Mouse (Mus musculus) testis, adult 2 months (tissue): Measurements from ENCODE around the gene Filip1. TPM values are rescaled to one million over a fixed set of nuclear protein-coding genes. Genes with fewer than 3 reads are reported as not detected.
A peak's percentile ranks its signal among the peaks of the same experiment; 100 is the strongest.

Experiments
- H3K27ac ChIP-seq: fragments of 200-500 bp; 2 replicates; pipeline ENCODE4 v1.5.1; 2012; ENCODE audit warnings: low read depth, low read length; ENCODE audit not compliant: control insufficient read depth, insufficient read depth
- H3K27me3 ChIP-seq: fragments of 200-500 bp; 2 replicates; pipeline ENCODE4 v1.6.1; 2012; ENCODE audit warnings: mild to moderate bottlenecking, low read length, moderate library complexity; ENCODE audit not compliant: control insufficient read depth, insufficient read depth
- H3K36me3 ChIP-seq: fragments of 200-500 bp; 2 replicates; pipeline ENCODE4 v1.6.1; 2012; ENCODE audit warnings: mild to moderate bottlenecking, low read length; ENCODE audit not compliant: control insufficient read depth, insufficient read depth
- H3K4me1 ChIP-seq: fragments of 200-500 bp; 2 replicates; pipeline ENCODE4 v1.6.1; 2012; ENCODE audit warnings: low read length; ENCODE audit not compliant: control insufficient read depth, insufficient read depth
- H3K4me3 ChIP-seq: fragments of 200-500 bp; 2 replicates; pipeline ENCODE4 v1.5.1; 2012; ENCODE audit warnings: low read depth, mild to moderate bottlenecking, low read length, moderate library complexity, mixed read lengths; ENCODE audit not compliant: control insufficient read depth
- CTCF ChIP-seq: fragments of 200-500 bp; IDR thresholded peaks from 2 replicates; pipeline ENCODE4 v1.5.1; 2012; ENCODE audit warnings: low read depth, mild to moderate bottlenecking, inconsistent platforms, low read length, moderate library complexity; ENCODE audit not compliant: control insufficient read depth, insufficient read depth, insufficient replicate concordance
- POLR2A ChIP-seq: fragments of 200-500 bp; IDR thresholded peaks from 2 replicates; pipeline ENCODE4 v1.6.1; 2012; ENCODE audit warnings: low read depth, mild to moderate bottlenecking, inconsistent platforms, low read length, moderate library complexity; ENCODE audit not compliant: control insufficient read depth
- polyA plus RNA-seq: library from polyadenylated mRNA; depleted of rRNA; stranded (reverse); fragments of >200 nt; gene quantifications from 2 replicates; pipeline ENCODE4 v1.2.3, GENCODE M21; 2012

The Filip1 gene
- polyA plus RNA-seq, 1 experiment = 6.8 TPM

GRCm38 (mm10) chr9:80002394-80003188 lies 10.1 kb downstream of the Filip1 start:
- peaks cover 5% of the 10 kb centered on the region; the same call in 1 of the 2 replicates for H3K27me3 ChIP-seq
- TF ChIP-seq POLR2A (no peak), CTCF (peak; percentile 87; the same call in 1 of the 2 replicates)
- H3K4me1 ChIP-seq = no peaks in the 10 kb centered on the region; the same call in 1 of the 2 replicates
- no peak overlapping the region for H3K4me3 ChIP-seq
- H3K36me3 ChIP-seq = no peaks in the 10 kb centered on the region
- H3K27ac ChIP-seq = no peak overlapping the region

- no peak overlapping the region for H3K4me3 ChIP-seq
- H3K36me3 ChIP-seq = no peaks in the 10 kb centered on the region
- H3K27ac ChIP-seq = no peak overlapping the region
- no peaks in the 10 kb centered on the region for H3K4me1 ChIP-seq
- TF ChIP-seq POLR2A = no peak
- TF ChIP-seq CTCF = no peak
- no peaks in the 10 kb centered on the region for H3K27me3 ChIP-seq
Measured at GRCm38 (mm10) chr9:79997282-79997681, 15.4 kb downstream of the Filip1 start.

- TF ChIP-seq POLR2A (no peak), CTCF (no peak)
- H3K4me3 ChIP-seq = no peak overlapping the region
- H3K4me1 ChIP-seq = no peaks in the 10 kb centered on the region
- no peak overlapping the region for H3K27ac ChIP-seq
- H3K36me3 ChIP-seq = no peaks in the 10 kb centered on the region
- no peaks in the 10 kb centered on the region for H3K27me3 ChIP-seq
Measured at GRCm38 (mm10) chr9:79994296-79994695, 18.4 kb downstream of the Filip1 start.

- H3K36me3 ChIP-seq = no peaks in the 10 kb centered on the region
- H3K27ac ChIP-seq = no peak overlapping the region
- no peak overlapping the region for H3K4me3 ChIP-seq
- H3K4me1 ChIP-seq = no peaks in the 10 kb centered on the region
- no peaks in the 10 kb centered on the region for H3K27me3 ChIP-seq
- TF ChIP-seq POLR2A (no peak), CTCF (no peak)
Measured at GRCm38 (mm10) chr9:79993066-79993465, 19.6 kb downstream of the Filip1 start.

GRCm38 (mm10) chr9:79990456-79991017 lies 22.1 kb downstream of the Filip1 start:
- H3K27ac ChIP-seq = no peak overlapping the region; the same call in 1 of the 2 replicates
- H3K36me3 ChIP-seq = no peaks in the 10 kb centered on the region
- no peak overlapping the region for H3K4me3 ChIP-seq
- H3K27me3 ChIP-seq = no peaks in the 10 kb centered on the region
- TF ChIP-seq CTCF = no peak
- TF ChIP-seq POLR2A = no peak
- no peaks in the 10 kb centered on the region for H3K4me1 ChIP-seq

GRCm38 (mm10) chr9:79989703-79990102 lies 22.9 kb downstream of the Filip1 start:
- Histone ChIP-seq H3K4me1 (no peaks in the 10 kb centered on the region), H3K36me3 (no peaks in the 10 kb centered on the region), H3K27me3 (no peaks in the 10 kb centered on the region), H3K27ac (no peak overlapping the region), H3K4me3 (no peak overlapping the region)
- TF ChIP-seq CTCF (no peak), POLR2A (no peak)

- no peaks in the 10 kb centered on the region for H3K27me3 ChIP-seq
- no peaks in the 10 kb centered on the region for H3K4me1 ChIP-seq
- H3K4me3 ChIP-seq = no peak overlapping the region
- TF ChIP-seq CTCF (no peak), POLR2A (no peak)
- no peak overlapping the region for H3K27ac ChIP-seq
- no peaks in the 10 kb centered on the region for H3K36me3 ChIP-seq
Measured at GRCm38 (mm10) chr9:79989061-79989460, 23.6 kb downstream of the Filip1 start.
